8 mouse cellular contexts compared by ENCODE assay signal in the genomic region with DNA sequence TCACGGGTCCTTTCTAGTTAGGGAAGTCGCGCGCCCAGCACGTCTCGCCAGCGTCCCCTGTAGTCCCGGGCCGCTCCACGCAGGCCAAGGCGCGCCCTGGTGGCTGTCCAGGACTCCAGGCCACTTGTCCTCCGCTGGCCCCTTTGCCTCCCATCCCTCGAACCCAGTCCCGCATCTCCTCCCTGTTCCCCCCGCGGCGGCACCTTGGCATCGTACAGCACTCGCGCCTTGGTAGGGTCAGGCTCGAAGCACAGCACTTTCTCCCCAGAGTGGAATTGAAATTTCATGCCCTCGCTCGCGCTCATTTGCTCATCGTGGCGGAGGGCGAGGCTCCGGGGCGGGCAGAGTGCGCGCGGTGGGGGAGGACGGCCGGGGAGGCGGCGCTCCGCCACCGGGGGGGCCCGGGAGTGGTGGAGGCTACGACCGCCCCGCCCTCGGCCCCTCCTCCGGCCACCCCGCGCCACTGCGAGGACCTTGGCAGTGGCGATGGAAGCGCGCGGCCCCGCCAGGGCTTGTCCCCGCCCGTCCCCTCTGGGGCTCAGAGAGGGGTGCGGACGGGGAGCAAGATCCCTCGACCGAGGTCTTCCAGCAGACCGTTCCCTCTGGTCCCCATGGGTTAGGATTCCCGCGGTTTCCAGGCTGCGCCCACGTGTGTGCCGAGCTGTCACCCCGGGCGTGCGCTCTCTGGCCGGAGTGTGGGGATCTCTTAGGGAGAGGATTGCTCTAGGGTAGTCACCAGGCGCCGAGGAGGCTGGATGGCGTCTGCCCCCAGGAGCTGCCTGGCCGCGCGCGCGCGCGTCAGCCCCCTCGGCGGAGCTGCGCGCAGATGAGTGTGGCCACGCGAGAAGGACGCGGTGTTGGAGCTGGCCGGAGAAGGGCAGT. TPM values are rescaled to one million over a fixed set of nuclear protein-coding genes. Genes with fewer than 3 reads are reported as not detected.
DNase-seq lines count a peak whose midpoint lies in the region; ATAC-seq lines count a peak whose summit lies in the region.

A gene (minus strand): TSS at position 374 of the 882 bp plus-strand sequence.

- peak; percentile 93 for DNase-seq in adrenal gland, adult 2 months
- peak; percentile 91 for DNase-seq in embryo, embryonic 11 days
- peak; percentile 68 to 81 for DNase-seq in gastrocnemius, postnatal 36 days
- DNase-seq in left cerebral cortex, postnatal 14 days (ENCODE audit: low spot score in 2 of 2): peak; percentile 73 to 83
- DNase-seq in right cerebral cortex, postnatal 14 days: peak; percentile 75
- peak; percentile 66 to 79 for DNase-seq in urinary bladder, postnatal 36 days (ENCODE audit: low spot score in 2 of 2)

- intact Hi-C loops in gastrocnemius, postnatal 36 days (cut with DNase I): no loop called here
- intact Hi-C loops in left cerebral cortex, postnatal 14 days (cut with DNase I): no loop called here

- H3K4me1 ChIP-seq in intestine, embryonic 15.5 days (replicated peaks): no peaks in the 10 kb centered on the region

- H3K27ac ChIP-seq in intestine, embryonic 15.5 days: peak within 1 kb of the TSS; percentile 96

- H3K4me2 ChIP-seq in intestine, embryonic 15.5 days (replicated peaks): peak within 1 kb of the TSS; percentile 81

- H3K4me3 ChIP-seq in intestine, embryonic 15.5 days (replicated peaks): peak within 1 kb of the TSS; percentile 53

- peak; percentile 97 for ATAC-seq in intestine, embryonic 15.5 days
- peak; percentile 88 for ATAC-seq in megakaryocyte-erythroid progenitor cell, adult 5-6 weeks (replicated peaks; ENCODE audit: low FRiP score, low TSS enrichment, poor library complexity, severe bottlenecking)

- H3K36me3 ChIP-seq in intestine, embryonic 15.5 days: no peaks in the 10 kb centered on the region

- H3K9me3 ChIP-seq in intestine, embryonic 15.5 days: no peaks in the 10 kb centered on the region

- no peaks in the 10 kb centered on the region for H3K27me3 ChIP-seq in intestine, embryonic 15.5 days (replicated peaks)

- peak within 1 kb of the TSS; percentile 62 for H3K9ac ChIP-seq in intestine, embryonic 15.5 days

- 25% methylated on average over 75 of the region's 88 CpGs for WGBS in intestine, embryonic 15.5 days

RNA-seq across cellular contexts. Expression of the gene that starts here (rescaled TPM):
- 10 to 100 TPM; 52.5 to 53.1 TPM for total RNA-seq in adrenal gland, adult 2 months (2021)
- polyA plus RNA-seq in adrenal gland, adult 2 months (2012; rRNA removed): 10.5 and 11.4 TPM in 2 replicates
- total RNA-seq in gastrocnemius, postnatal 36 days (2021): 10 to 100 TPM; 41.0 to 42.0 TPM
- polyA plus RNA-seq in intestine, embryonic 15.5 days (2015; fragmentation: Nextera tagmentation; extraction: Ambion mirVana): 33.8 and 37.6 TPM in 2 replicates
- 10 to 100 TPM; 21.9 to 22.8 TPM for total RNA-seq in left cerebral cortex, postnatal 14 days (2021)
- total RNA-seq in megakaryocyte-erythroid progenitor cell, adult 5-6 weeks (2014; fragmentation: Nextera tagmentation): 45.3 and 49.6 TPM in 2 replicates
- total RNA-seq in megakaryocyte-erythroid progenitor cell, adult 5-6 weeks (2017): 118 and 131 TPM in 2 replicates

Comparison
In these comparisons a context has a peak if more than half of its experiments do, and no peak if none do; other contexts are left out.
1. Peak in every context shown above with its lines: DNase-seq, ATAC-seq, H3K4me3 ChIP-seq and H3K27ac ChIP-seq.